Mouse (Mus musculus) frontal cortex, postnatal 14 days (tissue): ENCODE results near the gene Efs.
"Not testable (repeated sequence)": the region's sequence is repeated elsewhere in the genome, so short reads cannot be mapped to it uniquely, and the experiment has no call there.

Experiments used
- DNase-seq, 2 experiments: peaks; one replicate each; pipeline ENCODE4 v3.0.0; 2022; ENCODE audit warnings: low spot score in 2 of 2

Gene Efs

GRCm38 (mm10) chr14:54925349-54926342, at the start of gene Efs:
TSS of gene Efs (minus strand) at chr14:54926126.
- DNase-seq = peak in 1 of 2 experiments; percentile 32

GRCm38 (mm10) chr14:54974068-54974791, 48.3 kb upstream of the Efs start:
- peak in 1 of 2 experiments; percentile 46 for DNase-seq

GRCm38 (mm10) chr14:54972786-54973185, 46.9 kb upstream of the Efs start:
- DNase-seq = not testable (repeated sequence)

- no peak for DNase-seq
Observed at GRCm38 (mm10) chr14:54968344-54968743, 42.4 kb upstream of the Efs start.

- DNase-seq = no peak
Observed at GRCm38 (mm10) chr14:54967874-54968273, 41.9 kb upstream of the Efs start.

- DNase-seq = no peak
Observed at GRCm38 (mm10) chr14:54966320-54966977, 40.5 kb upstream of the Efs start, which contains the start of gene Myh6. TSS of gene Myh6 (minus strand) at chr14:54966927.

- DNase-seq = no peak
Observed at GRCm38 (mm10) chr14:54965631-54966030, 39.7 kb upstream of the Efs start.

GRCm38 (mm10) chr14:54965044-54965443, 39.1 kb upstream of the Efs start:
- no peak for DNase-seq

GRCm38 (mm10) chr14:54963727-54964126, 37.8 kb upstream of the Efs start:
- no peak for DNase-seq

- DNase-seq = no peak
Observed at GRCm38 (mm10) chr14:54962714-54963113, 36.8 kb upstream of the Efs start.

- no peak for DNase-seq
Observed at GRCm38 (mm10) chr14:54961487-54961886, 35.6 kb upstream of the Efs start.

GRCm38 (mm10) chr14:54960769-54961168, 34.8 kb upstream of the Efs start:
- DNase-seq = peak in 1 of 2 experiments; percentile 18

- not testable (repeated sequence) for DNase-seq
Observed at GRCm38 (mm10) chr14:54959853-54960613, 34.1 kb upstream of the Efs start.

- DNase-seq = no peak
Observed at GRCm38 (mm10) chr14:54959197-54959596, 33.3 kb upstream of the Efs start.

GRCm38 (mm10) chr14:54958503-54958902, 32.6 kb upstream of the Efs start:
- no peak for DNase-seq

- no peak for DNase-seq
Observed at GRCm38 (mm10) chr14:54956533-54956932, 30.6 kb upstream of the Efs start.

GRCm38 (mm10) chr14:54955481-54955880, 29.6 kb upstream of the Efs start:
- no peak for DNase-seq

- no peak for DNase-seq
Observed at GRCm38 (mm10) chr14:54954474-54954873, 28.5 kb upstream of the Efs start.

- no peak for DNase-seq
Observed at GRCm38 (mm10) chr14:54953664-54954206, 27.8 kb upstream of the Efs start.

GRCm38 (mm10) chr14:54951587-54951986, 25.7 kb upstream of the Efs start:
- DNase-seq = no peak

- DNase-seq = no peak
Observed at GRCm38 (mm10) chr14:54950493-54950892, 24.6 kb upstream of the Efs start.
